Mouse (Mus musculus): ENCODE measurements around the gene Crisp4. TPM values are rescaled to one million over a fixed set of nuclear protein-coding genes. Genes with fewer than 3 reads are reported as not detected.

The Crisp4 gene
- polyA plus RNA-seq (2016; fragmentation: Nextera tagmentation; extraction: Ambion mirVana): not detected in 2 replicates

DNA sequence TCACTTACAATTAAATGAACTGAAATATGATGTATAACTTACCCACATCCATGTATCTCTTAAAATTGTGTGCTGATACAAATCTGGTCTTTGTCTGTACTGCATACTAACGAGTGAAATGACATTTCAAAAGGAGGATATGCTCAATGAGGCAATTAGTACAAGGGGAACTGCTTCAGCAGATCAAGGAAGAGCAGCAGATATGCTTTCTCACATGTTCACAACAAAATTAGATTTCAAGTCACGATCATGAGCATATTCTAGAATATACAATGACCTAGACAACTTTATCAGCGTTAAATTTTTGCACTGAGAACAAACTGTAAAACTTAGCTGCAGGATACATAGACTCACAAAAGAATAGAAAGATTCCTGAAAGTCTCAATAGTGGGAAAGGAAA lies at the start of gene Crisp4:
Gene Crisp4 (minus strand): TSS at position 101 of the 400 bp plus-strand sequence.
- H3K36me3 ChIP-seq: no peaks in the 10 kb centered on the region
- WGBS: 79% methylated on average over 3 of the region's 3 CpGs
- H3K4me1 ChIP-seq: no peaks in the 10 kb centered on the region
- no peak within 1 kb of the TSS for H3K9ac ChIP-seq (replicated peaks)
- no peak within 1 kb of the TSS for H3K4me2 ChIP-seq (replicated peaks)
- H3K27me3 ChIP-seq: no peaks in the 10 kb centered on the region
- no peaks in the 10 kb centered on the region for H3K9me3 ChIP-seq
- H3K27ac ChIP-seq (replicated peaks): no peak within 1 kb of the TSS
- no peak within 1 kb of the TSS for H3K4me3 ChIP-seq
- ATAC-seq (ENCODE audit: low FRiP score, low read depth): no peak

DNA sequence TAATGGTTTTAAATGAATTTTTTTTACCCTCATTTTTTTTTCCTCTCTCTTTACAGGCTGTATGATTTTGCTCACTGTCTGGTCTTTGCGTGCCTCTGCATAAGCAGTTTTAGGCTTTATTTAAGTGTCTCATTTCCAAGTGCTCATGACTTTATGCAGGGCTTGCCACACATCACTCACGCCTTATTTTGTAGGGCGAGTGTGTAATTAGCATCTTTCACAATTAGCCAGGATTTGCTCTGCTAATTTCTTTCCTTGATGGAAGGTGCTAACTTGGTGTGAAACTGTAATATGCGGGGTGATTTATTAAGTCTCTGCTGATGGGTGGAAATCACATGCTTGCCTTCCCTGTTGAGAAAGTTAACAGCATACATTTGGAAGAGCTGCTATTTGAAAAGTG lies 46.0 kb upstream of the Crisp4 start:
- ATAC-seq (ENCODE audit: low FRiP score, low read depth): no peak
- Histone ChIP-seq H3K27ac (replicated peaks) (no peak overlapping the region), H3K9me3 (no peaks in the 10 kb centered on the region), H3K36me3 (no peaks in the 10 kb centered on the region), H3K9ac (replicated peaks) (no peak overlapping the region), H3K4me2 (replicated peaks) (no peak overlapping the region), H3K4me1 (peaks cover 6% of the 10 kb centered on the region; the same call in 1 of the 2 replicates), H3K27me3 (no peaks in the 10 kb centered on the region), H3K4me3 (no peak overlapping the region)
- WGBS: 44% methylated on average over 4 of the region's 4 CpGs

DNA sequence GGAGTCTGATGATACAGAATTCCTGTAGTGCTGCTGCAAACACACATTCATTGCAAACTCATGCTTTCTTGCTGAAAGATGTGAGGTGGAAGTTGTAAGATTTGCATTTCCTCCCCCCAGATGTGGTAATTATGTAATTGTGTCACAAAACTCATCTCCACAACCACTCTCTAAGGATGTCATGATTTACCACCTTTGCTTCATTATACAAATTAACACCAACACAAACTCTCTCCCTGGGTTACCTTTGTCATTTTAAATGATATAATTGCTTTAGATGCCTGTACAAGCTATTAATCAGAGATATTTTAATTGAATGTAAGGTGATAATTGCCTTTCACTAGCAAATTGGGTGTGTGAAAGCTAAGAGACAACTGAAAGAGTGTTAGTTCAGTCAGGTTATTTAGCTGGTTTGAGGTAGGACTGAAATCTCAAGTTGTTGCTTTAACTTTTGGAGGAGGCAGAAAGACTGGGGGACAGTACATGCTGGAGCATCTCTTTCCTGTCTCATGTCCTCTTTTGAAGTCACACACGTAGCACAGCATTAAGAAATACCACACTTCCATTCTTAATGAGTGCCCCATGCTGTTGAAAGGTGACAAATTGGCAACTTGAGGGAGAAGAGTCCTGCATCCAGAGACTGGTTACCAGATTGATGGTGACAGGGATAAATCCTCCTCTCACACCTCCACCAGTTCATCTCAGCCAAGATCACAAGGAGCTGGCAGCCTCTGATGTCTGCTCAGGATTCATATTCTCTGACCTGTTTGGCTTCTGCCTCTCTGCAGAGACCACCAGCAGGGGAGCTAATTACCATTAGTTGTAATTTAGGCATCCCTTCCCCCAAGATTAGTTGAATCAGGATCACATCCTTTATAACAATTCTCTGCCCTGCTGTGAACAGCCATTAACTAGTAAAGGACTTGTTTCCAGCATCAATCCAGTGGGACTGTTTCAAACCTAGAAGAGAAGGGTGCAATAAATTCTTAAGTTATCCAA lies 45.3 kb upstream of the Crisp4 start:
- Histone ChIP-seq H3K4me1 (peaks cover 6% of the 10 kb centered on the region; the same call in 1 of the 2 replicates), H3K36me3 (no peaks in the 10 kb centered on the region), H3K27me3 (no peaks in the 10 kb centered on the region), H3K4me3 (no peak overlapping the region), H3K9ac (replicated peaks) (no peak overlapping the region), H3K27ac (replicated peaks) (no peak overlapping the region), H3K9me3 (no peaks in the 10 kb centered on the region), H3K4me2 (replicated peaks) (no peak overlapping the region)
- WGBS: 5% methylated on average over 1 of the region's 1 CpGs
- ATAC-seq (ENCODE audit: low FRiP score, low read depth): no peak

DNA sequence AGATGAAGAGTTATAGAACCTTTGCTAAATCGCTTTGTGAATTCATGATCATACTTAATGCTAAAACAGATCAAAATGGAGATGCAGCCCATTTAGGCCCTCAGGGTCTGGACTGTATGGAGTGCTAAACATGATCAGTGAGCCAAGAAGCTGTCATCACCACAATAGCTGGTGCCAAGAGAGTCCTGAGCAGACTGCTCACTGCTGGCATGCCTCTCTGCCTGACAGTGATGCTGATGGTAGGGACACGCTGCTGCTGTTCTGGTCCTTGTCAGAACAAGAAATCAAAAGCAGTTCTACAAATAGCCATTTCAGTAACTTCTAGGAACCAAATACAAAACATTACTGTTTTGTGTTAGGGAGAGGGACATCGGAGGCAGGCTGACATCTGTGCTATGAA lies 35.5 kb upstream of the Crisp4 start:
- no peaks in the 10 kb centered on the region for H3K36me3 ChIP-seq
- ATAC-seq (ENCODE audit: low FRiP score, low read depth): no peak
- WGBS: 79% methylated on average over 3 of the region's 3 CpGs
- no peak overlapping the region for H3K4me3 ChIP-seq
- no peaks in the 10 kb centered on the region for H3K9me3 ChIP-seq
- no peak overlapping the region for H3K9ac ChIP-seq (replicated peaks)
- H3K4me2 ChIP-seq (replicated peaks): no peak overlapping the region
- no peaks in the 10 kb centered on the region for H3K27me3 ChIP-seq
- no peaks in the 10 kb centered on the region for H3K4me1 ChIP-seq
- no peak overlapping the region for H3K27ac ChIP-seq (replicated peaks)

DNA sequence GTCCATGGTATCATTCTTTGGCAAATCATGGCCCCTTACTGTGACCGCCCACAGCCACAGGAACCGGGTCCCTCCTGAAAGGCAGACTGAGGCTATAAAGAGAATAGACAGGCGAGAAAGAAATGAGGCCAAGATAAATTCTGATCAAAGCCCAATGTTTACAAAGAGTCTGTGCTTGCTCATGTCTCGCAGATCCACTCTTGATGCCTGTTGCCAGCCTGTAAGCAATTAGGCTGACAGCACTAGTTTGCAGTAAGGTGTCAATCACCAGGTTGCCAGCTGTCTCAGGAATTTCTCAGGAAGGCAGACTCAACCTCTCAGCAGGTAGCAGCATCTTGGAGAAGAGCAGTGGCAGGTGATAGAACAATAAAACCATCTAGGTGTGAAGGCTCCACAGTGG lies 24.9 kb upstream of the Crisp4 start:
- Histone ChIP-seq H3K4me3 (no peak overlapping the region), H3K27ac (replicated peaks) (no peak overlapping the region), H3K27me3 (no peaks in the 10 kb centered on the region), H3K9ac (replicated peaks) (no peak overlapping the region), H3K4me2 (replicated peaks) (no peak overlapping the region), H3K9me3 (no peaks in the 10 kb centered on the region), H3K36me3 (no peaks in the 10 kb centered on the region), H3K4me1 (no peaks in the 10 kb centered on the region)
- no peak for ATAC-seq (ENCODE audit: low FRiP score, low read depth)
- WGBS: 84% methylated on average over 4 of the region's 4 CpGs

DNA sequence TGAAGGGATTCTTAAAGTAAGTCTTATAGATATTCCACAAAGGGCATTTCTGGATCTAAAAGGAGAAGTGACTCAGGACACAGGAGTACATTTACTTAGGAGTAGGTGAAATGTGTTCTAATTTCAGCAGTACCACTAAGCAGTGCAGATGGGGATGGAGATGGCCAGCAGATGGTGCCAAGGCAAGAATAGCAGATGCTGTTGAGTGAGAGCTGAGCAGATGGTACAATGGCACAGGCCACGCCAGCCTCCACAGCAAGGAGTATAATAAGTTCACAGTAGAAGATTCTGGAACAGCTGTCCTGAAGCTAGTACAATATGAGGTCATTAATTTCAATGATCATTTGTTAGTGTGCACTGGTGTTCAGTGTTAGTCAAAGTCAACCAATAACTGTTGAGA lies 22.6 kb upstream of the Crisp4 start:
- H3K27me3 ChIP-seq: no peaks in the 10 kb centered on the region
- ATAC-seq (ENCODE audit: low FRiP score, low read depth): peak; percentile 66
- 62% methylated on average over 1 of the region's 1 CpGs for WGBS
- H3K9me3 ChIP-seq: no peaks in the 10 kb centered on the region
- no peak overlapping the region for H3K4me3 ChIP-seq
- no peak overlapping the region for H3K9ac ChIP-seq (replicated peaks)
- no peaks in the 10 kb centered on the region for H3K36me3 ChIP-seq
- no peak overlapping the region for H3K27ac ChIP-seq (replicated peaks)
- H3K4me2 ChIP-seq (replicated peaks): no peak overlapping the region
- H3K4me1 ChIP-seq: no peaks in the 10 kb centered on the region

DNA sequence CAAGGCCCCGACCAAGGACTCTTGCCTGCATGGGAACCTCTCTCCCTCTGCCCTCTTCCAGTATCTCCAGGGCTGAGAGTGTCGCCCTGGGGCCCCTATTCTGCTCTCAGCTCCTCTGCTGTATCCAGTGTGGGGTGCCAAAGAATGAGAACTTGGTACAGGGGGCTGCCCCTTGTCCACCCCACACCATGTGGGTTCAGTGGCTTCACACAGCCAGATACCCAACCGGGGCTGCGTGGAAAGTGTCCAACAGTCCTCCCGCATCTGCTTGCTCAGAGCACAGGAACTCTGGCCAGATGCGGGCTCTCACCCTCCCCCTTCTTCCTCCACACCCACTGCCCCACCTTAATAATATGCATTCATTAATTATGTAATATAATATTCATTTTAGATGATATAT lies 13.4 kb upstream of the Crisp4 start:
- no peak overlapping the region for H3K4me2 ChIP-seq (replicated peaks)
- H3K9me3 ChIP-seq: no peaks in the 10 kb centered on the region
- no peaks in the 10 kb centered on the region for H3K4me1 ChIP-seq
- H3K27me3 ChIP-seq: no peaks in the 10 kb centered on the region
- WGBS: 92% methylated on average over 6 of the region's 6 CpGs
- no peaks in the 10 kb centered on the region for H3K36me3 ChIP-seq
- H3K4me3 ChIP-seq: no peak overlapping the region
- no peak for ATAC-seq (ENCODE audit: low FRiP score, low read depth)
- no peak overlapping the region for H3K27ac ChIP-seq (replicated peaks)
- no peak overlapping the region for H3K9ac ChIP-seq (replicated peaks)

DNA sequence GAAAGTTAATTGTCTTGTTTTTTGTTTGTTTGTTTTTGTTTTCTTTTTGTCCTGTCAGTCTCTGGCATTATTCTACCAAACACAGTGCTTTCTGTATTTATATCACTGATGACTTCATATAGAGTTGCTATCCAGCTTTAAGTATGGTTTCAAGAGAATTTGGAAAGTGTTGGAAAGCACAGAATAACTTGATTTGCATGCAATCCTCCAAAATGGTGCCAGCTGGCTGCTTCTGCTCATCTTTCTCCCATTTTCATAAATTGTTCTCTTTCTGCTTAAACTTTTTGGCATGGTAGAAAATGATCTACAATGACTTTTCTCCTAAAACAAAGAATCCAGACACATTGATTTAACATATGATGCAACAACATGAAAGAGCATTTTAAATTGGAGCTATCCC lies 2.5 kb upstream of the Crisp4 start:
- Histone ChIP-seq H3K27me3 (no peaks in the 10 kb centered on the region), H3K4me1 (no peaks in the 10 kb centered on the region), H3K4me2 (replicated peaks) (no peak overlapping the region), H3K27ac (replicated peaks) (no peak overlapping the region), H3K4me3 (no peak overlapping the region), H3K36me3 (no peaks in the 10 kb centered on the region), H3K9me3 (no peaks in the 10 kb centered on the region), H3K9ac (replicated peaks) (no peak overlapping the region)
- no peak for ATAC-seq (ENCODE audit: low FRiP score, low read depth)

DNA sequence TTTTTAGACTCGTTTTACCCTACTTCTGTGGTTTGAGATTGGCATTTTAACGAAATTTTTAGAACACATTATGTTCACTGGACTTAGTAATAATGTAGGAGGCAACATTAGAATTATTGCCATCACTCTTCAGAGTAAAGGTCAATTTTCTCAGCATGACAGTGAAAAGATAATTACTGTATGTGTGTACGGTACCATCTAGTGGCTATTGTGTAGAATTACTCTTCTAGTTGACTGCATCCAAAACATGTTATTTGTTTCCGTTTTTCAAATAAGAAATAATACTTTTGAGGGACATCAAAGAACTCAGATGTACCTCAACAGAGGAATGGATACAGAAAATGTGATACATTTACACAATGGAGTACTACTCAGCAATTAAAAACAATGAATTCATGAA lies 14.0 kb downstream of the Crisp4 start:
- no peaks in the 10 kb centered on the region for H3K36me3 ChIP-seq
- WGBS: 65% methylated on average over 4 of the region's 4 CpGs
- H3K4me3 ChIP-seq: no peak overlapping the region
- no peak overlapping the region for H3K4me2 ChIP-seq (replicated peaks)
- no peaks in the 10 kb centered on the region for H3K9me3 ChIP-seq
- no peak overlapping the region for H3K9ac ChIP-seq (replicated peaks)
- H3K4me1 ChIP-seq: no peaks in the 10 kb centered on the region
- no peaks in the 10 kb centered on the region for H3K27me3 ChIP-seq
- no peak overlapping the region for H3K27ac ChIP-seq (replicated peaks)
- ATAC-seq (ENCODE audit: low FRiP score, low read depth): no peak

DNA sequence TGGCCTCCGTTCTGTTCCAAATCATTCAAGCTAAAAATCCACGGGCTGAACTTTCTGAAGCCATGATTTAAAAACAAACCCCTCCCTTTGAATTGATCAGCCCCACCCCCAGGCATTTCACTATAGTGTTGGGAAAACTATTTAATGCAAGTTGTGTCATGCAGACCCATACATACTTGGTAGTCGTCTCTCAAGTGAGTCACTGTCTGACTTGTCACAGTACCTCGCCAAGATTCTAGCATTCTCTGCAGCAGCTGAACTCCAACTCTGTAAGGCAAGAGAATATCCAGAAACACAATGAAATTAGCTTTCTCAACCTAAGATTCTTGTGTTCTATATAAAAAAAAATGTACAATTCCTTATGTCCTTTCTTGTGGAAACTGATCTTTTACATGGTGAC lies 15.7 kb downstream of the Crisp4 start:
- 80% methylated on average over 4 of the region's 4 CpGs for WGBS
- no peaks in the 10 kb centered on the region for H3K9me3 ChIP-seq
- no peak for ATAC-seq (ENCODE audit: low FRiP score, low read depth)
- no peak overlapping the region for H3K27ac ChIP-seq (replicated peaks)
- H3K9ac ChIP-seq (replicated peaks): no peak overlapping the region
- H3K4me3 ChIP-seq: no peak overlapping the region
- H3K4me2 ChIP-seq (replicated peaks): no peak overlapping the region
- no peaks in the 10 kb centered on the region for H3K4me1 ChIP-seq
- H3K36me3 ChIP-seq: no peaks in the 10 kb centered on the region
- H3K27me3 ChIP-seq: no peaks in the 10 kb centered on the region

DNA sequence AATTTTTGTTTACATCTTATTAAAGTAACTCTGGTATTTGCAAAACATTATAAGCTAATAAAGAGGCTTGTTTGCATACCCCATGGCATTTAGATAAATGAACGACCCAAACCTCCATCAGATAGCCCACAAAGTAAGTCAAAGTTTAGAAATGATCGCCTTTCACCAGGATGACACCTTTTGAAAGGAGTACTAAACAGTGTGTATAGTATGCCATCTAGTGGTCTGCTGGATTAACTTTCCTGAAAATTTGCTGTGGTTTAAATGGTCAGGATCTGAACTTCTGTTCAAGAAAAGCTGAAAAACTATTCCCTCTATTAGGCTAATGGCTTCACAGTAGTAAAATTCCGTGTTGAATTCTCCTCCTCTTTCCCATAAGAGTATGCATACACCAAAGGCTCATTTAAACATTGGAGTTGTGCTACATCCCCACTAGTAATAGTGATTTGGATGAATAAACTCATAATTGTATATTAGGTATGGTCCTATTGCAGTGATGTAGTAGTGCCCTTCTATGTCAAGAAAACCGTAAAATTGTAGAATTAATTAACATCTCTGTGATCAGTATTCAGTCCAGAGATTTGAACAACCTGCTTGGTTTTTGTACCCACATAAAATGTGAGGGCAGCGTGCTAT lies 38.9 kb downstream of the Crisp4 start:
- Histone ChIP-seq H3K9ac (replicated peaks) (no peak overlapping the region), H3K4me3 (no peak overlapping the region), H3K9me3 (no peaks in the 10 kb centered on the region), H3K36me3 (no peaks in the 10 kb centered on the region), H3K4me1 (0 out of 2 replicates have a peak, but pooled peaks cover 4% of the 10 kb centered on the region), H3K27me3 (peaks cover 12% of the 10 kb centered on the region), H3K27ac (replicated peaks) (no peak overlapping the region), H3K4me2 (replicated peaks) (no peak overlapping the region)
- peak; percentile 52 for ATAC-seq (ENCODE audit: low FRiP score, low read depth)
- 38% methylated on average over 5 of the region's 5 CpGs for WGBS

DNA sequence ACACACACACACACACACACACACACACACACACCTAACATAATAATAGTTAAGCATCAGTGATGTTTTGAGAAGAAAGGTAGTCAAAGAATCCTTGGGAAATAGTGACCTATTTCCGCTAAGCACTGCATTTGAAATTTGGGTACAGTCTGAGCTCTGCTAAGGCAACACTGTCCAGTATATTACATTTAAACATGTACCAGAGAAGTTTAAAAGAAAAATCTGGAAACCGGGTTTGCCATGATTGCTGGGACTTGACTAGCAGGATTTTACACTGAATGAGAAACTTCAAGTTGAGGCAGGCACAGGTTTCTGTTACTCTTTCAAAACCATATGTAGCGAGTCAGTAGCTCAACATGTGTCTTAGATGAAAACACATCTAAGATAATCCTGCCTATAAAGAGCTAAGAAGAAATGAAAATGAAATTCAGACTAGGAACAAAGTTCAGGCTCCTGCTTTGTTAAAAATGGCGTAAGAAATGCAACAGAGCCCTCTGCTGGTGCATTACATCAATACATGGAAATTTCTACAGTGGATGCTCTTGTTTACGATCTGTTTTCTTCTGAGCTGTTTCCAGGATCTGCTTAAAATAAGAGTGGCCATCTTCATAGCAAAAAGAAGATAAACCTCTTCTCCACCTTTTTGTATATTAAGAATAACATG lies 39.7 kb downstream of the Crisp4 start:
- peak; percentile 53 for ATAC-seq (ENCODE audit: low FRiP score, low read depth)
- H3K9me3 ChIP-seq: no peaks in the 10 kb centered on the region
- H3K4me2 ChIP-seq (replicated peaks): no peak overlapping the region
- H3K9ac ChIP-seq (replicated peaks): no peak overlapping the region
- H3K27me3 ChIP-seq: peaks cover 12% of the 10 kb centered on the region
- H3K4me3 ChIP-seq: no peak overlapping the region
- H3K27ac ChIP-seq (replicated peaks): no peak overlapping the region
- 0 out of 2 replicates have a peak, but pooled peaks cover 4% of the 10 kb centered on the region for H3K4me1 ChIP-seq
- H3K36me3 ChIP-seq: no peaks in the 10 kb centered on the region
- 41% methylated on average over 5 of the region's 5 CpGs for WGBS

Measured in midbrain, embryonic 12.5 days (tissue).